Comparison of ENCODE assay signal across 12 mouse cellular contexts in genomic region chr5:33540259-33540658, GRCm38 (mm10).
DNase-seq lines count a peak whose midpoint lies in the region; ATAC-seq and TF ChIP-seq lines count a peak whose summit lies in the region.
"Had no signal": no experiment of that assay in that cellular context is flagged by ENCODE, and none has a peak within 500 bp of the region (broad histone marks: within the 10 kb centered on the region; RNA-seq: fewer than 3 reads in every experiment).

No protein-coding gene starts in this region.

- no peak for TF ChIP-seq CTCF in midbrain, postnatal 0 days (IDR thresholded peaks at IDR 0.05)
- no peak for TF ChIP-seq CTCF in intestine, postnatal 0 days (IDR thresholded peaks at IDR 0.05; ENCODE audit: low read depth)

- H3K36me3 ChIP-seq in heart, embryonic 12.5 days, result no peaks in the 10 kb centered on the region
- H3K36me3 ChIP-seq in hindbrain, embryonic 12.5 days, result no peaks in the 10 kb centered on the region
- H3K36me3 ChIP-seq in midbrain, postnatal 0 days (ENCODE audit: insufficient read depth, low read length), result no peaks in the 10 kb centered on the region
- H3K36me3 ChIP-seq in intestine, postnatal 0 days (ENCODE audit: control insufficient read depth, insufficient read depth), result no peaks in the 10 kb centered on the region
- H3K36me3 ChIP-seq: limb, embryonic 12.5 days had no signal

- ATAC-seq in heart, embryonic 12.5 days (ENCODE audit: insufficient number of reproducible peaks, low FRiP score), result no peak
- peak; percentile 29; the same call in 1 of the 2 replicates for ATAC-seq in hindbrain, embryonic 12.5 days (ENCODE audit: low FRiP score)
- ATAC-seq in midbrain, postnatal 0 days (ENCODE audit: low FRiP score), result 0 out of 2 replicates have a peak, but pooled peaks have one; percentile 25
- ATAC-seq in intestine, postnatal 0 days, result no peak
- ATAC-seq: lung, postnatal 0 days had no signal

- H3K9ac ChIP-seq in heart, embryonic 12.5 days, result no peak overlapping the region
- H3K9ac ChIP-seq in hindbrain, embryonic 12.5 days, result no peak overlapping the region
- H3K9ac ChIP-seq in midbrain, postnatal 0 days (replicated peaks; ENCODE audit: low read length, poor library complexity, severe bottlenecking), result 0 out of 2 replicates have a peak overlapping the region, but pooled peaks have one; percentile 42
- no peak overlapping the region for H3K9ac ChIP-seq in intestine, postnatal 0 days (ENCODE audit: low read depth, low read length)
- H3K9ac ChIP-seq: limb, embryonic 12.5 days had no signal

- WGBS in heart, embryonic 12.5 days, result 40% methylated on average over 23 of the region's 23 CpGs
- WGBS in hindbrain, embryonic 12.5 days, result 39% methylated on average over 23 of the region's 23 CpGs
- WGBS in midbrain, postnatal 0 days, result 15% methylated on average over 23 of the region's 23 CpGs
- WGBS in intestine, postnatal 0 days, result 37% methylated on average over 23 of the region's 23 CpGs

- H3K27me3 ChIP-seq in heart, embryonic 12.5 days (replicated peaks), result peaks cover 73% of the 10 kb centered on the region
- H3K27me3 ChIP-seq in hindbrain, embryonic 12.5 days, result peaks cover 73% of the 10 kb centered on the region
- H3K27me3 ChIP-seq in midbrain, postnatal 0 days (ENCODE audit: insufficient read depth, low read length), result peaks cover 22% of the 10 kb centered on the region
- no peaks in the 10 kb centered on the region; the same call in 1 of the 2 replicates for H3K27me3 ChIP-seq in intestine, postnatal 0 days (replicated peaks; ENCODE audit: control insufficient read depth, insufficient read depth, low read length)

- H3K27ac ChIP-seq in heart, embryonic 12.5 days (ENCODE audit: poor library complexity, severe bottlenecking), result no peak overlapping the region
- 0 out of 2 replicates have a peak overlapping the region, but pooled peaks have one; percentile 13 for H3K27ac ChIP-seq in hindbrain, embryonic 12.5 days
- H3K27ac ChIP-seq in midbrain, postnatal 0 days (ENCODE audit: low read depth, low read length), result no peak overlapping the region
- H3K27ac ChIP-seq in intestine, postnatal 0 days (ENCODE audit: low read depth, low read length), result no peak overlapping the region
- H3K27ac ChIP-seq: limb, embryonic 12.5 days had no signal

- no peak overlapping the region for H3K4me3 ChIP-seq in heart, embryonic 12.5 days
- H3K4me3 ChIP-seq in hindbrain, embryonic 12.5 days, result no peak overlapping the region
- H3K4me3 ChIP-seq in midbrain, postnatal 0 days (ENCODE audit: low read depth, low read length), result peak overlapping the region; percentile 18; the same call in 1 of the 2 replicates
- no peak overlapping the region for H3K4me3 ChIP-seq in intestine, postnatal 0 days (ENCODE audit: low read depth, low read length)
- H3K4me3 ChIP-seq: limb, embryonic 12.5 days had no signal

- intact Hi-C loops in heart, postnatal 10 days (cut with DNase I), result loop anchor here (5.0 kb wide), 1 partner anchor 47 kb away; no protein-coding TSS in a partner anchor

- no peak for DNase-seq in heart, postnatal 10 days
- peak; percentile 40 for DNase-seq in Muller cell, postnatal 12 days (ENCODE audit: inconsistent ontology term)
- peak; percentile 28 for DNase-seq in midbrain, postnatal 0 days (ENCODE audit: low spot score)
- DNase-seq in lung, postnatal 36 days, result no peak
- DNase-seq in urinary bladder, postnatal 14 days (ENCODE audit: low spot score), result no peak
- DNase-seq: heart, postnatal 4 days; thymus, postnatal 25 days had no signal

- H3K9me3 ChIP-seq in heart, embryonic 12.5 days (replicated peaks), result no peaks in the 10 kb centered on the region
- no peaks in the 10 kb centered on the region for H3K9me3 ChIP-seq in hindbrain, embryonic 12.5 days (replicated peaks)
- no peaks in the 10 kb centered on the region for H3K9me3 ChIP-seq in midbrain, postnatal 0 days (ENCODE audit: low read length)
- H3K9me3 ChIP-seq in intestine, postnatal 0 days (ENCODE audit: control insufficient read depth), result no peaks in the 10 kb centered on the region
- H3K9me3 ChIP-seq: limb, embryonic 12.5 days had no signal

- 0 out of 2 replicates have a peak overlapping the region, but pooled peaks have one; percentile 10 for H3K4me2 ChIP-seq in heart, embryonic 12.5 days
- peak overlapping the region; percentile 25 for H3K4me2 ChIP-seq in hindbrain, embryonic 12.5 days (replicated peaks)
- peak overlapping the region; percentile 44 for H3K4me2 ChIP-seq in midbrain, postnatal 0 days (ENCODE audit: low read depth, low read length, poor library complexity, severe bottlenecking)
- H3K4me2 ChIP-seq in intestine, postnatal 0 days (replicated peaks; ENCODE audit: low read depth), result no peak overlapping the region
- H3K4me2 ChIP-seq: limb, embryonic 12.5 days had no signal

- H3K4me1 ChIP-seq in heart, embryonic 12.5 days (replicated peaks), result peaks cover 11% of the 10 kb centered on the region
- H3K4me1 ChIP-seq in hindbrain, embryonic 12.5 days, result peaks cover 27% of the 10 kb centered on the region
- H3K4me1 ChIP-seq in midbrain, postnatal 0 days (ENCODE audit: insufficient read depth, low read length), result peaks cover 6% of the 10 kb centered on the region; the same call in 1 of the 2 replicates
- H3K4me1 ChIP-seq in intestine, postnatal 0 days (replicated peaks; ENCODE audit: control insufficient read depth, insufficient read depth, low read length), result no peaks in the 10 kb centered on the region

Comparison
In these comparisons a context has a peak if more than half of its experiments do, and no peak if none do; other contexts are left out.
1. ATAC-seq: peak in hindbrain, embryonic 12.5 days (single experiment) and midbrain, postnatal 0 days (single experiment); none in heart, embryonic 12.5 days (single experiment) and intestine, postnatal 0 days (single experiment).
2. DNase-seq: peak in Muller cell, postnatal 12 days (single experiment) and midbrain, postnatal 0 days (single experiment); none in heart, postnatal 10 days (0 of 2), lung, postnatal 36 days (single experiment) and urinary bladder, postnatal 14 days (single experiment).